Mouse (Mus musculus): ENCODE measurements at regions not wholly inside any gene's neighbourhood (a gene's known extent, or its start where the extent isn't known, plus 50 kb on each side); places are given as distances from the start of the nearest gene placed in this dataset.

DNA sequence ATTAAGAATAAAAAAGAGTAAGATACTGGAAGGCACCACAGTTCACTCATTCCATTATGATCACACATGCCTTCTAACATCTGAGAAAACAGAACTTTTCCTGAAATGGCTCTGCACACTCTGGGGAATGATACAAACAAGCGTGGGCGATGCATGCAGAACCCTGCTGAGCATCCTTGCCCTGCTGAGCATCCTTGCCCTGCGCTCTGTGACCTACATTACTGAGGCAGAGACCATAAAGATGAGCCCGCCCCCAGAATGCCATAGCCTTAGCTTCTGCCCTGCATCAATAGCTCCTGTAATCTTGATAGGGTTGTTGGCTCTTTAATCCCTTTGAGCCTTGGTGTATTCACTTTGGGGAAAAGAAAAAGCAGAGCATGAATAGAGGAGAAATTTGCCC is 132.2 kb upstream of the B3gat2 start:
- DNase-seq, result no peak

DNA sequence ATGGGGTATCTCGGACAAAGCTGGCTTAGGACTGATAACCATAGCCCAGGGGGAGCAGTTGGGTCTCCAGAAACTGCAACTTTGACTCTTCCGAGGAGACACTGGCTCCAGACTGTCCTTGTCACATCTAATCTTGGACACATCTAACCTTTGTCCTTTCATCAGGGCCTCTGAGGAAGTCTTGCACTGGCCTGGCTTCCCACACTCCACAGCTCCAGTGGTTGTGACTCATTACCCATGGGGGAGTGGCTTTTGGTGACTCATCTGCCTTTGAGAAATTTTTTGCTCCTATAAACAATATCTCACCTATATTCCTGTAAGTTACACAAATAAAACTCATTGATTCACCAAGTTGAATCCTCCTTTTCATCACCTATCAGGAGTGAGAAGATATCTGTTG is 116.5 kb upstream of the B3gat2 start:
- DNase-seq, result no peak

DNA sequence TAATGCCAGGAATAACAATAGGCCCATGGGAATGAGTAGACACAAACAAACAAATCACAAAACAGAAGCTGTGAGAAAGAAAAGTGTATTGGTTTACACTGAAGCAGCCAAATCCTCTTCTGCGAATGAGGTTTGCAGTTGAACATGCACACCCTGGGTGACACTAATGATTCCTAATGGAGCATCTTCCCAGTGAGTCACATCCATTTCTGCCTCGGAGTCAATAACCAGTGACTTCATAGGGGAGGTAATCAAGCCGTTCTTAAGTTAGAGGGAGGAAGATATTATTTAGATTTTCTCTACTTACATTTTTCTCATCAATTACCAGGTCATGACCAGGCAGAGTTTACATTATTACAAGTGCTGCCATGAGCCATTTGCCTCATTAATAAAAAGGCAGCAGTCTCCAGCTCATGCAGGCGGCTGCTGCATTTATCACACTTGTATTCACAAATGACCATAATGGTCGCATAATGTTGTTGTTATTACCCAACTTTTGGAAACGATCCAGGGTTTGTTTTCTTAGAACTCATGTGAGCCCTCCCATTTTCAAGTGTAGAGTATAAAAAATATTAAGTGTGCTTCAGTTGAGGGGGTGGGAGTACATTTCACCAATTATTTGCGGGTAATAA is 112.6 kb upstream of the B3gat2 start:
- no peak for DNase-seq

DNA sequence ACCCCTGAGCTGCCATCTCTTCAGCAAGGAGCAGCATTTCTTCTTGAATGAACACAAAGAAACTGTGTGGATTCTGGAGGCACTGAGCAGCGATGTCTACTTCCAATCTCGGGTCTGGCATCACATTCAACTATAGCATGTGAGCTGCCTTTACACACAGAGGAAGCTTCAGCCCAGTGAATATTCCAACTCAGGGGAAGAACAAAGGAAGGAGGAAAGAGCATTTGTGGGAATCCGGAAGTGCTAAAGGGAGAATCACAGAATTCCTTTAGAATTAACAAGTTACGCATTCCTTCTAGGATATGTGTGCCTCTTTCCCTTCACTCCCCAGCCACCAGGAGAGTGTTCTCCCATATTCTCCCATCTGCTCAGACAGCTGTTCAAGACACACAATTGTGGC is 111.7 kb upstream of the B3gat2 start:
- no peak for DNase-seq

DNA sequence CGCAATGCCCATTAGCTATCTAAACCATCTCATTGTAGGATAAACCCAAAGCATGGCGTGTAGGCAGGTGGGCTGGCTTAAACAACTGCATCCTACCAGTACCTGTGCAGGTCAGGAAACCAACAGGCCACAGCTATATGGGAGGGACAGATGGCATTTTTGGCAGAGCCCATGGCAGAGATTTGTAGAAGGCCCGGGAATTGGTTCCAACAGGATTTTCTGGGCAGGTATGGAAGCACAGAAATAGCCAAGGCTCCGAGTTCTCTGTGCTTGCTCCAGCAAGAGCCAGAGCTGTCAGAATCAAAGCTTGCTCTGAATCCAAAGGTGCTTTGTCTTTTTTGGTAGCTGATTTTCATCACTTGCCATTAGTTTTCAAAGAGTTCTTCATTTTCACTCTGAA is 107.9 kb upstream of the B3gat2 start:
- no peak for DNase-seq

DNA sequence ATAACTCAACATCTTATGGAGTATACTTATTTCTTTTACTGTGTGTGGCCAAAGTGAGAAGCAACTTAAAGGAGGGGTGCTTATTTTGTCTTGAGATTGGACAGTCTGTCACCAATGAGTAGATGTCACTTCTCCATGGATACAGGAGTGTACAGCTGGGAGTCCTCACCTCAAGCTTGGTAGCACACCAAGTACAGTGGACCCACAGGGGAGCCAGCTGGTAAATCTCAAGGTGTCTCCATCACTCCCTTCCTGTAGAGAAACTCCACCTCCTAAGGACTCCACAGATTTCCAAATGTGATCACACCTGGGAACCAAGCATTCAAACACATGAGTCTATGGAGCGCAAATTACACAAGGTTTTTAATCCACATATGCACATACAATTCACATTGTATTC is 105.8 kb upstream of the B3gat2 start:
- DNase-seq, result no peak

DNA sequence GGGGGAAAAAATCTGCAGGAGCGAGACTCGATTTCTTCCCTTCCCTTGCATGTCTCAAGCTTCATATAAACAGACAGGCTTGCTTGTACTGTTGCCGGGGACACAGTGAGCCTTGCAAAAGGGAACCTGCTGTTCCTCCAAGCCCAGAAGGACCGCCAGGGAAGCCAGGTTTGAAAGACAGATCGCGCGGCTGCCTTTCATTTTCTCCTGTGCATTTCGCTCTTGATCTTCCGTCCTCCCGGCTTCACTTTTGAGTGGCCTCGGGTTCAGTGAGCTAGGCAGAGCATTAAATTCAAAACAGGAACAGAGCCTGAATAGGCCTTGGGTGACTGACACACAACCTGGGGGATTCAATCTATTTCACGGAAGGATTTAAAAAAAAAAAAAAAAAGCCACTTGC is 105.3 kb upstream of the B3gat2 start:
- no peak for DNase-seq

DNA sequence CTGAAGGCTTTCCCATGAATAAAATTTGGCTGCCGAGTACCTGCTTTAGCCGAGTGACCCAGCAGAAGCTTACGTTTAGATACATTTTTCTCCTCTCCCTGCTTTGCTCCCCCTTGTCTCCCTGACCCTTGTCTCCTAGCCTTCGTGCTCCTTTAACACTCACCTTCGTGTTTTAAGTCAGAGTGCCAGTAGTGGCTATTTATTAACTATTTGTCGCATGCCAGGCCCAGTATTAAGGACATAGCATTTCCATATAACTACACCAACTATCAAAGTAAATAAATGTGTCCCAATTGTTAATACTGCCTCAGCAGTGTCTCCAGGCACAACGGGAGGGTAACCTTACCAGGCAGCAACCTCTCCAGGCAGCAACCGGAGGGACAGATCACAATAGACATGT is 104.8 kb upstream of the B3gat2 start:
- no peak for DNase-seq

DNA sequence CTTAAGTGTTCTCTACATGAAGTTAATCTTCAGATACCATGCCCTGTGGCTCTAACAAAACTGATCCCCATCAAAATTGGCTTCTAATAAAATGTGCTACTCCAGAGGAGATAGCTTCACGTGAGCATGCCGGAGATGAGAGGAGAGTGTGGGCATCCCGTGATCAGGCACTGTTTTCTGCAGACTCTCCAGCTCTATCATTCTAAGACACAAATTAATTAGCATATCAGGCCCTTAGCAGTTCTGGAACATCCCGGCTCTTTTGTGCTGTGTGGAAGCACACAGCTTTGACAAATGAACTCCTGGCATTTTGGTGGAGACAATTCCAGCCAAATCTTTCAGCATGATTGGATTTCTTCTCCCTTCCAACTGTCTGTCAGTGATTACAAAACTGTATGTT is 91.0 kb upstream of the B3gat2 start:
- DNase-seq, result no peak

DNA sequence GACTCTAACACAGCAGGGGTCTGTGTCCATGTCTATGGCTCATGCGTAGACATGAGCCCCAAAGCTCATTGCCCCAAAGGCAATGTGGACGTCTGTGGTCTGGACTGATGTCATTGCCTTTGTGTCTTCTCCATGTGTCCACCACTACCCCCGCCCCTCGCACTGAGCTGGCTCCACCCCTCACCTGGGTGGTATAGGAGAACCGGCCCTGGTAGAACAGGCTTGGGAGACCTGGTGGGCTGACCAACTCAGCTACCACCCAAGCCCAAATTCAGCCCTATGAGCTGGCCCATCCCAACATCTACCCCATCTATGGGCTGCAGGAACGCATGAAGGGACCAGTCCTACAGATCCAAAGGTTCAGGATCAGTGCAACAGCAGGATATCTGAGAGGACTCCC is 87.2 kb upstream of the B3gat2 start:
- no peak for DNase-seq

DNA sequence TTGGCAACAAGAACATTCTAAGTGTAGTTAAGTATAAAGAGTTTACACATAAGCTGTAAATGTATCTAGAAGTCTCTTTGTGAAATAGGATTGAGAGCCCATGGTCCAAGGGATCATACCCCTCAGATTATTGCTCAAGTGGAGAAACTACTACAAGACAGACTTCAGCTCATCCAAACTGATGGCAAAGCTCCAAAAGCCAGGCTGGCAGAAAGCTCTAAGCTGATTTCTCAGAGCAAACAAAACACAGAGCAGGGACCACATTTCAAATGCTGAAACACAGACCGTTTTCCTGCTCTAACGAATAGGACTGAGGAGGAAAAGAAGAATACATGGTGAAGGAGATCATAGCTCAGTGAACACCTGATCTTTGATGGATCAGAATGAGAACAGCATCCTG is 85.3 kb upstream of the B3gat2 start:
- no peak for DNase-seq

DNA sequence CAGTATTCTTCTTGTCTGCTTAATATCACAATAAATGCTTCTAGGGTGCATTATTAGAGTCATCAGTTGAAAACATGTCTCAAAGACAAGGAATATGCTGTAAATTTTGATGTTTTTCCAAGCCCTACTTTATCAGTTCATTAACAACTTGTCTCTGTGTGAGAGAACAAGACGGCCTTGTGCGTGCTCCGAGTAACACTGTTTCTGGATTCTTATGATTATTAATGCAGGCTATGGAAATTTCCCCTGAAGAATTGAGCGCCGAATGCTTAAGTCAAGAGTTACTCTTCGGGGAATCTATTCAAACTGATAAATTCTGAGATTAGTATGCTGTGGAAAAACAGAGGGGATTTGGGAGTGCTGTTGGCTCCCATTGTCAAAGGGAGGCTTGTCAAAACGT is 72.2 kb upstream of the B3gat2 start:
- DNase-seq, result no peak

DNA sequence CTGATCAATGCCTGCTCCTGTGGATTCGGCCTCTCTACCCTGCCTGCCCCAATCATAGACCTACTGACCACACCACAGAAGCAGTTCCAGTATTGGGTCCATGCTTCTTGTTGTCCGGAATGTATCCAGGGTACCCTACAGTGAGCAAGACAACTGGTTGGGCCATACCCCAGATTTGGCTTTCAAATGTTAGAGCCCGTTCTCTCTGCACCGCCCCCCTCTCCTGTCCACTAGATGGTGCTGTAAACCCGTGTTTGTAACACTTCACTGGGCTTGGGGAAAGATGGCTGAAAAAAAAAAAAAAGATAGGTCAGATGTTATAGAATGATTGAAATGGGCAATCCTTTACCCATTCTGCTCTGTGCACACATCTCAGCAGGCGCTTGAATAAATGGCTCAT is 56.1 kb upstream of the B3gat2 start:
- peak; percentile 9 for DNase-seq

DNA sequence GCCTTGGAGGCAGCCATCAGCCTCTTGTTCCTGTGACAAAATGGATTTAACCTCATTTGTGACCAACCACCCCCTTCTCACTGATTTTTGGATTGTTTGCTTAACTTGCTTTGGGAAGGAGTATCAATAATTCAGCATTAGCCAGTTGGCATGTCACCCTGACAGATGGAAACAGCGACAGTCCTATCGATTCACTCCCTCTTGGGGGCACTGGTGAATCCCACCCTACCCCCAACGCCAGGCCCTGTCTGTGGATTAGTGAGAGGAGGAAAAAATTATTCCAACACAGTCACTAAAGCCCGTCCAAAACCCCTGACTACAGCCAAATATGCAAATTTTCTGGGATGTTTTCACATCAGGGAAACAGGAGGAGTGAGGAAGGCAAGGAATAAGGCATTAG is 55.1 kb upstream of the B3gat2 start:
- no peak for DNase-seq

All from liver (tissue).